Mouse (Mus musculus) gastrocnemius, adult 2 months (tissue): Measurements from ENCODE around the gene Gm49396. TPM values are rescaled to one million over a fixed set of nuclear protein-coding genes. Genes with fewer than 3 reads are reported as not detected.

Experiments used
- DNase-seq: peaks from one replicate; pipeline ENCODE4 v3.0.0; 2022
- H3K27ac ChIP-seq: fragments of 200-600 bp; 2 replicates; pipeline ENCODE4 v1.8.1; 2022; ENCODE audit warnings: mild to moderate bottlenecking
- H3K4me3 ChIP-seq: fragments of 200-600 bp; 2 replicates; pipeline ENCODE4 v1.8.1; 2022; ENCODE audit warnings: mild to moderate bottlenecking, moderate library complexity
- CTCF ChIP-seq: fragments of 200-600 bp; IDR thresholded peaks from 2 replicates; pipeline ENCODE4 v1.8.1; 2022; ENCODE audit warnings: antibody characterized with exemption, mild to moderate bottlenecking, moderate library complexity
- intact Hi-C: fragments of 180-260 bp; cut with DNase I; formaldehyde crosslinking; loops from one replicate; pipeline ENCODE4 v1.15.1; 2025
- total RNA-seq, 2 experiments: library from RNA; stranded (reverse); gene quantifications; 2 replicates each; pipeline ENCODE4 v1.2.3; 2021

Gm49396 gene
- total RNA-seq, 2 experiments from 2014 or later, result 1.8 to 2.2 TPM

DNA sequence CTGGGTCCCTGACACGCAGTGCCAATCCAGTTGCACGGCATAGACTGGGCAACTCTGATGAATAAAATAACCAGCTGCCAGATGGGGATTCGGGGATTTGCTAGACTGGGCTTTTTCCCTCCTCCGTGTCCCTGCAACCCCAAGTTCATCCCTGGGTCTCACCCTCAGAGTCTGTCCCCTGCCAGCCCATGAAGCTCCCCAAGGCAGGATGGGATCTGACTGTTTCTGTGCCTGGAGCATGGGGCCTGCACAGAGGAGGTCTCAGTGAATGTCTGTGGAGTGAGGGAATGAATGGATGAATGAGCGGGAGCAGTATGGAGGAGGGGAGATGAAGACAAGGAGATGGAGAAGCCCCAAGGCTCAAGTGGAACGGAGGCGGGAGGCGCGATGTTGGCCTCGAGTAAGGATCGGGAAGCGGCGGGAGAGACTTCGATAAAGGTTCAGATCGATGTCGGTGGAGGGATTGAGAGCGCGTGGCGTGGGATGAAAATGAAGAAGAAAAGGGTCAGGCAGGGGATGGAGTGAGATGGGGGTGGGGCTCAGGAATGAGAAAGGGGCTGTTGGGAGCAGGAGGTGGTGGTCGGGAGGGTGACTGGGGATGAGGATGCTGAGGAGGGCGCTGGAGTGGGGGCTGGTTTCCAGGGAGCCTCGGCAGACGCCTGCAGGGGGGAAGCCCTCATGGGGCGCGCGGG is 29.1 kb upstream of the Gm49396 start:
- TF ChIP-seq CTCF, result no peak
- peak overlapping the region; percentile 48 for H3K27ac ChIP-seq
- intact Hi-C loops, result no loop called here

DNA sequence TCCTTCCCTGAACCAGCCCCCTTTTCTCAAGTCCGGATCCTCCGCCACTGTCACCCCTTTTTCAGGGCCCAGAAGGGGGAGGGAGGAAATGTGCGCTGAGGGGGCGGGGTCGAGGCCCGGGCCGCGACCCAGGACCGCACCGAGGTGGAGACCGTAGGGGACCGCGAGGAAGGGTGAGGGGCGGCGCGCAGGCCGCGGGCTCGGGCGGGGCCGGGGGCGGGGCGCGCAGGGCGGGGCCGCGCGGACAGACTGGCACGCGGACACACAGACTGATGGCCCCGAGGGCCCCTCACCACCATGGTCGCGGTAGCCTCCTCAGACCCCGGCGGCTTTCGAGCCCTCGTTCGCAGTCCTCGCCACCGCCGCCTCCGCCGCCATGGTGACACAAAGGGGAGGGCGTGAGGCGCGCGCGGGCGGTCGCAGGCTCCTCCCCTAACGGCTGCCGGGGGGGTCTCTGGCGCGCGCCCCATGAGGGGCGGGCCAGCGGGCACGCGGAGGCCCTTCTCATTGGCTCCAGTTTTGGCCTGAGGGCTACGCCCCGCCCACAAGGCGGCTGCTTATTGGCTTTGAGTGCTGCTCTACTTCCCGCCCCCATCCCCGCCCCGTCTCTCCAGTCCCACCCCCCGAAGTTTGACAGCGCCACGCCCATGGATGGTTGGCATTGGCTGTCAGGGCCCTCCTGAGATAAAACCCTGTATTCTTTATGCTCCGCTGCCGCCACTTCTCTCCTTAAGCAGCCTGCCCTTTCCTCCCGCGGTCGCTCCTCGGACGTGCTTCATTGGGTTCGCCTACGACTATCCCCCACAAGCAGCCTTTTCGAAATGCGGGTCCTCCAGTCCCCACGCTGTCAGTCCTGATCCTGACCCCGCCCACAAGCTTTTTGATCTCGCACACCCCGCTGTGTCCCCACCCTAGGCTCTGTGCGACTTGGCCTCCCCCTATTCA is 28.2 kb upstream of the Gm49396 start, which contains the start of gene Arhgap33:
Gene Arhgap33, minus strand, starts transcription at position 428 of the 945 bp plus-strand sequence.
- TF ChIP-seq CTCF, result no peak
- peak within 1 kb of the TSS; percentile 81 for H3K4me3 ChIP-seq
- peak; percentile 97 for DNase-seq
- peak within 1 kb of the TSS; percentile 61 for H3K27ac ChIP-seq
- intact Hi-C loops, result no loop called here

More for the DNA sequence above, 29.1 kb upstream of the Gm49396 start:
- DNase-seq, result no peak
- H3K4me3 ChIP-seq, result peak overlapping the region; percentile 81

DNA sequence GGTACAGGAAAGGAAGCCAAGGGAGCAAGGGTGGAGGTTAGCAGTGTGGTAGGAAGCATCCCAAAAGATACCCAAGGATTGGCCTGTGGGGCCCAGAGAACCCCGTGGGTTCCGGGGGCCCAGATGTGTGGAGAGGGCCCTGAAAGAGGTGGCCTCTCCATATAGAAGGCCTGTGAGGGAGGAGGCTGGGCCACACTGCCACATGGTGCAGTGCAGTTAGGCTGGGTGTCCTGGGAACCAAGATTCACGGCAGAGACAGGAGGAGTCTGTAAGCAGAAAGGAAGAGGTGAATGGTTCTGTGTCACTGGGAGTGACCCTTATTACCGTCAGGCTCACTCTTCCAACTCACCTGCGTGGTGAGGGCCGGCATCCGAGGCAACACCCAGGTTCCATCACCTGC is 22.6 kb upstream of the Gm49396 start:
- Histone ChIP-seq H3K27ac (no peak overlapping the region), H3K4me3 (no peak overlapping the region)
- intact Hi-C loops, result no loop called here
- no peak for DNase-seq
- no peak for TF ChIP-seq CTCF

DNA sequence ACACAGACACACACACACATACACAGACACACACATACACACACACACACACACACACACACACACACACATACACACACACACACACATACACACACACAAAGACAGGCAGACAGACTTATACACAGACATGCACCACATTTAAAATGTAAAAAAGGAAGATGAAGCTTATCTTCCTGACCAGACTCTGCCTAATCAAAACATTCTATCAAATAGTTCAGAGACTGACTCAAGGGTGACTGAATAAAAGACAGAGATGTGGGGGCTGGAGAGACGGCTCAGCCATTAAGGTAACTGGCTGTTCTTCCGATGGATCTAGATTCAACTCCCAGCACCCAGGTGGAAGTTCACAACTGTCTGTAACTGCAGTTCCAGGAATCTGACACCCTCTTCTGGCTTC is 18.8 kb upstream of the Gm49396 start:
- no peak for TF ChIP-seq CTCF
- Histone ChIP-seq H3K27ac (no peak overlapping the region), H3K4me3 (no peak overlapping the region)
- DNase-seq, result no peak
- intact Hi-C loops, result no loop called here

DNA sequence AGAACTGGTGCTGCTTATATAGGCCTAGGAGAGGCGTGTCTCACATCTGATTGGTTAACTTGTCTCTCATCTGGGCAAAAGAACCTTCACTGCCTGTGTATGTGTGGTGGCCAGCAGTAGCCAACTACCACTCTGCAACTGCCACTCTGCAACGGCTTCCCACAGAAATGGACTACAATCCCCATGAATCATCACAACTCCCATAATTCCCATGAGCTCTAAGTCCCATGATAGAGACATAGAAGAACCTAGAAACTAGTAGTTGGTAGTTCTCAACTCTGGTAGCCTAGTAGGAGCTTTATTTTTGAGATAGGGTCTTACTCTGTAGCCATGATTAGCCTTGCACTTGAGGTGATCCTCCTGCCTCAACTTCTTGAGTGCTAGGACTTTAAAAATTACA is 13.3 kb upstream of the Gm49396 start:
- DNase-seq, result no peak
- TF ChIP-seq CTCF, result no peak
- H3K27ac ChIP-seq, result no peak overlapping the region
- intact Hi-C loops, result no loop called here
- no peak overlapping the region for H3K4me3 ChIP-seq

DNA sequence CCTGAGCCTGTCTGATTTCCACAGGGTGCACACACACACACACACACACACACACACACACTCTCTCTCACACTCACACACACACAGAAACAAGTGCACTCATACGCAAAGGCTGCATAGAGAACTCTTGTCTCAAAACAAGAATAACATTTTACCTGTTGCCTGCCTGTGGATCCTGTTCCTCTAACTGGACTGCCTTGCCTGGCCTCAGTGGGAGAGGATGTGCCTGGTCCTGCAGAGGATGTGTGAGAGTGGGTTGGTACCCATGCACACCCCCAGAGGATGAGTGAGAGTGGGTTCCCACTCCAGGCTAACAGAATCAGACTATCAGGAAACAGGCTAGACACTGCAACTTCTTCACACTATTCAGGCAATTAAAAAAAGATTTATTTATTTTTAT is 12.5 kb upstream of the Gm49396 start:
- TF ChIP-seq CTCF, result no peak

DNA sequence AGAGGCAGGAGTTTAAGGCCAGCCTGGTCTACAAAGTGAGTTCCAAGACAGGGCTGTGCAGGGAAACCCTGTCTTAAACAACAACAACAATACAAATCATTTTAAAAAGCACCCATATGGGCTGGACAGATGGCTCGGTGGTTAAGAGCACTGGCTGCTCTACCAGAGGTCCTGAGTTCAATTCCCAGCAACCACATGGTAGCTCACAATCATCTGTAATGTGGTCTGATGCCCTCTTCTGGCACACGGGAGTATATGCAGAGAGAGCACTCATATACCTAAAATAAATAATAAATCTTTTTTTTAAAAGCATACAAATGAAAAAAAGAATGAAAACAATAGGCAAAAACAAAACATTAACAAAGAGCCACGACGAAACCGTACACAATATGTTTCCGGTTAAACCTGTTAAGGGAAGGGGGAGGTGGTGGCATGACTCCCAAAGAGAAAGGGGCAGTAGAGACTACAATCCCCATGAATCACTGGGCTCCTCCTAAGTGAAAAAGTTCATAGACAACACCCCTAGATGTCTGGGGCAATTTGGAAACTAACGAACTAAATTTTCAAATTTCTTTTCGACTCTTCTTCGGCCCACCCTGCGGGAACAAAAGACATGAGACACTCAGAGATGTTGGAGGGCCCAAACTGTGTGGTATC is 11.6 kb upstream of the Gm49396 start:
- Histone ChIP-seq H3K27ac (peak overlapping the region; percentile 98), H3K4me3 (peak overlapping the region; percentile 78)
- intact Hi-C loops, result no loop called here
- peak; percentile 68 for TF ChIP-seq CTCF
- peak; percentile 56 for DNase-seq

More for the DNA sequence above, 12.5 kb upstream of the Gm49396 start:
- Histone ChIP-seq H3K4me3 (no peak overlapping the region), H3K27ac (no peak overlapping the region)
- intact Hi-C loops, result no loop called here
- DNase-seq, result no peak

DNA sequence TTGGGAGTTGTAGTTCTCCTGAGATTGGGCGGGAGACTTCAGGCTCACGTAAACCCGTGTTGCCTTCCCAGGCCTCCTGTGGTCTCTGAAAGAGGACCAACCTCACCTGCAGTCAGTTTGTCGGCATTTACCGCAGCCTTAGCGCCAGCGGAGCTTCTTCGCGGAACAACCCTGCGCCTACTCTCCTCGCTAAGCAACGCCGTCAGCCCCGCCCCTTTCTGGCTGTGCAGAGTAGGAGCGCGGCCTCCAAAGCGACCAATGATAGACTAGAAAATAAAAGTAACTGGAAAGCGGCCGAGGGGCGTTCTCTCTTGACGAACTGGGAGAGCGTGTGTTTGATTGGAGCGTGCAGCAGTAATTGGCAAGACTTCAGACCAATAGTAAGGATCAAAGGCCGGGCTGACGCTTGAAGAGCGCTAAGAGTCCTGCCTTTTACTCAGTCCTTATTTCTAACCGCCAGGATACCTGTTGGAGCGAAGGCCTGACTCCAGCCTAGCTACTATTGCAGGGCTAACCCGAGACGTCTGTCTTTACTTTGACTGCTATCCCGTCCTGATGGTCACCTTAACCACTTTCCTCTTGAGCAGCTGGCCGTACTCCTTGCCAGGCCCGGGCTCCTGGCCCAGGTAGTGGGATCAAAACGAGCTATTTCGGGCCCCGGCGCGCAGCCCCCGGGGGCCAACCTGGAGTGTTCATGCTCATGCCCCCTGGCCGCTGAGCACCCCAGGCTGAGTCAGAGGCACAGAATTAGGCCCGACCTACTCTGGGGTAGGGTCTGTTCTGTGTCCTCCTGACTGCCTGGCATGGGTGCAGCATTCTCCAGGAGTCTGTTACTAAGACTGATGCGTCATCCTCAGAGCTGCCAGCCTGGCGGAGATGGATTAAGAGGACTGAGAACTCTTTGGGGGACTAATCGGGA is 10.8 kb upstream of the Gm49396 start, which contains the start of the genes Hspb6 and Proser3:
Gene Hspb6, plus strand, starts transcription at position 77 of the 919 bp plus-strand sequence.
Gene Proser3, minus strand, starts transcription at position 198 of the 919 bp plus-strand sequence.
- no peak for TF ChIP-seq CTCF
- intact Hi-C loops, result no loop called here
- H3K27ac ChIP-seq, result peak within 1 kb of the TSS; percentile 98
- H3K4me3 ChIP-seq, result peak within 1 kb of the TSS; percentile 78
- DNase-seq, result peak; percentile 98

DNA sequence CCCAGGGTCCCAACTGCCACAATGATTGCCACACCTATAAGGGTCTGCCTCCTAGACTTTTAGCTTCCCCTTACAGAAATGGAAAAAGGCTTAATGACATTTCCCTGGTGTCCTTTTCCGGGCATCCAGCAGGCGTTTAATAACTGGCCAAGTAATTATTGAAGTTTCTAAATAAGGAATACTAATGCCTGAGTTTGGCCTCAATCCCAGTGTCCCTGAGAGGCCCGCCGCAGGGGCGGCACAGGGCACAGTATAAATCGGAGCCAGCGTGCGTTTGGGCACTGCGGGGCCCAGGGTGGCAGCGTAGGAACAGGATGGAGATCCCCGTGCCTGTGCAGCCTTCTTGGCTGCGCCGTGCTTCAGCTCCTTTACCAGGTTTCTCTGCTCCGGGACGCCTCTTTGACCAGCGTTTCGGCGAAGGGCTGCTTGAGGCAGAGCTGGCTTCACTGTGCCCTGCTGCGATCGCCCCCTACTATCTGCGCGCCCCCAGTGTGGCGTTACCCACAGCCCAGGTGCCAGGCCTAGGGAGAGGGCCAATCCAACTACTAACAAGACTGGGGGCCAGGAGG is 10.0 kb upstream of the Gm49396 start:
- Histone ChIP-seq H3K27ac (peak overlapping the region; percentile 98), H3K4me3 (peak overlapping the region; percentile 78)
- DNase-seq, result peak; percentile 85
- TF ChIP-seq CTCF, result no peak
- intact Hi-C loops, result no loop called here

DNA sequence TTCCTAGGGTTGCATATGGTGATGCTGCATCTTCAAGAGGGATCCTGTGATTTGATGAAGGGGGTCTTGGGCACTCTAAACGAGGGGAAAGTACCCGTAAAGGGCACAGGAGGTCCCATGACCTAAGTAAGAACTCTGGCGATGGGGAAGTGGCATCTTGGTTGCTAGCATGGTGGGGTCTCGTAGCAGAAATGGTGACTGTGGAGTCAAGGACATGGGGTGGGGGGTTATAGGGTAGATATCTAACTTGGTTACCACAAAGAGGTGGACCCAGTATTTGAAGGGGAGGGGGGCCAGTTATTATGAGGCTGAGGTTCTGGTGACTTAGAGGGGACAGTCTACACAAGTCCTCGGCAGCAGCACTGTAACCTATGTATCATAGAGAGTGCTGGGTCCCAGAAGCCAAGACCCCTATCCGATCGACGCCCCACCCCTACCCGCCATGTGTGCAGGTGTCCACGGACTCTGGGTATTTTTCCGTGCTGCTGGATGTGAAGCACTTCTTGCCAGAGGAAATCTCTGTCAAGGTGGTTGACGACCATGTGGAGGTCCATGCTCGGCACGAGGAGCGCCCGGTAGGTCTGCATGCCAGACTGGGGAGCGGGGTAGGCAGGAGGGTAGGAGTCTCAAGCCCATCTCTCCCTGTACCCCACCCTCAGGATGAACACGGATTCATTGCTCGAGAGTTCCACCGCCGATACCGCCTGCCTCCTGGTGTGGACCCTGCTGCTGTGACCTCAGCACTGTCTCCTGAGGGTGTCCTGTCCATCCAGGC is 9.1 kb upstream of the Gm49396 start:
- peak overlapping the region; percentile 98 for H3K27ac ChIP-seq
- TF ChIP-seq CTCF, result no peak
- intact Hi-C loops, result loop anchor here (2.0 kb wide), 1 partner anchor 35 kb away; the partner anchor contains the start of gene Kmt2b
- no peak for DNase-seq
- peak overlapping the region; percentile 78 for H3K4me3 ChIP-seq
